Mouse (Mus musculus): Measurements from ENCODE around the gene Aunip.

GRCm38 (mm10) chr4:134567377-134568226, 56.8 kb downstream of the Aunip start:
- TF ChIP-seq CTCF (IDR thresholded peaks at IDR 0.05; ENCODE audit: extremely low read depth, insufficient read depth, insufficient read length, insufficient replicate concordance) (no peak), POLR2A (IDR thresholded peaks at IDR 0.05; ENCODE audit: low read depth, low read length) (no peak)

All from spleen, adult 2 months (tissue).